Mouse (Mus musculus) layer of hippocampus, postnatal 14 days (tissue): ENCODE data around the gene Pgam2. TPM values are rescaled to one million over a fixed set of nuclear protein-coding genes. Genes with fewer than 3 reads are reported as not detected.

Source experiments
- DNase-seq, 2 experiments: peaks; one replicate each; pipeline ENCODE4 v3.0.0; 2021 to 2022; ENCODE audit warnings: low spot score in 2 of 2, mixed read lengths in 1 of 2
- total RNA-seq, 2 experiments: library from RNA; stranded (reverse); gene quantifications; 2 replicates each; pipeline ENCODE4 v1.2.3; 2021

Gene Pgam2
- total RNA-seq, 2 experiments from 2014 or later, result 12.8 to 14.0 TPM

GRCm38 (mm10) chr11:5780035-5780499 is 23.5 kb downstream of the Pgam2 start:
- DNase-seq, result no peak

- DNase-seq, result no peak
Observed at GRCm38 (mm10) chr11:5778481-5778880, 25.1 kb downstream of the Pgam2 start.

- DNase-seq, result no peak
Observed at GRCm38 (mm10) chr11:5766019-5766418, 37.5 kb downstream of the Pgam2 start.

- DNase-seq, result no peak
Observed at GRCm38 (mm10) chr11:5762633-5762982, 40.9 kb downstream of the Pgam2 start.

GRCm38 (mm10) chr11:5761820-5762632 is 41.5 kb downstream of the Pgam2 start, which contains the start of gene Urgcp:
Urgcp (minus strand) TSS chr11:5762376.
- peak; percentile 92 to 93 for DNase-seq

GRCm38 (mm10) chr11:5753755-5754154 is 49.8 kb downstream of the Pgam2 start:
- no peak for DNase-seq

Other genes starting within 250 kb of the Pgam2 start
- not detected for gene Ankrd36, start 234.0 kb downstream of the Pgam2 start, total RNA-seq
- 10 to 100 TPM; 73.1 to 76.8 TPM for gene Mrps24, start 88.1 kb downstream of the Pgam2 start, total RNA-seq
- gene Urgcp, start 41.4 kb downstream of the Pgam2 start, total RNA-seq, result 10 to 100 TPM; 54.2 to 67.8 TPM
- gene Dbnl, start 15.2 kb downstream of the Pgam2 start, total RNA-seq, result 10 to 100 TPM; 83.4 to 86.0 TPM
- 10 to 100 TPM; 12.0 to 13.7 TPM for gene Polm, start 34.3 kb upstream of the Pgam2 start, total RNA-seq
- gene Aebp1, start 58.2 kb upstream of the Pgam2 start, total RNA-seq, result 10 to 100 TPM in 1 of 2 experiments, 1 to 10 TPM in 1; 5.1 to 14.0 TPM
- gene Pold2, start 74.6 kb upstream of the Pgam2 start, total RNA-seq, result 10 to 100 TPM; 24.8 to 26.7 TPM
- gene Myl7, start 95.0 kb upstream of the Pgam2 start, total RNA-seq, result not detected
- gene Gck, start 146.3 kb upstream of the Pgam2 start, total RNA-seq, result 1 to 10 TPM; 1.3 to 1.9 TPM
- gene Ykt6, start 152.0 kb upstream of the Pgam2 start, total RNA-seq, result 10 to 100 TPM; 84.7 to 85.3 TPM